Mouse (Mus musculus) CH12.LX (cell line): ENCODE results near the gene Figla. TPM values are rescaled to one million over a fixed set of nuclear protein-coding genes. Genes with fewer than 3 reads are reported as not detected.

ENCODE experiments used
- DNase-seq: peaks from one replicate; pipeline ENCODE4 v3.0.0-alpha.2; 2013; ENCODE audit errors: extremely low read depth
- H3K27ac ChIP-seq: 2 replicates; pipeline ENCODE4 v1.5.1; 2012; ENCODE audit warnings: low read depth, mild to moderate bottlenecking, control low read depth, moderate library complexity; ENCODE audit not compliant: insufficient read depth
- H3K27me3 ChIP-seq: replicated peaks from 2 replicates; pipeline ENCODE3; 2012; ENCODE audit warnings: inconsistent platforms
- H3K36me3 ChIP-seq, 2 experiments: replicated peaks in 1 of 2; 2 replicates each; pipeline versions ENCODE3 to v1.6.1; 2012; ENCODE audit warnings: inconsistent platforms in 1 of 2, low read length in 1 of 2, mild to moderate bottlenecking in 1 of 2, mixed read lengths in 1 of 2, moderate library complexity in 1 of 2; ENCODE audit not compliant: control insufficient read depth in 1 of 2, insufficient read depth in 1 of 2
- H3K4me1 ChIP-seq, 2 experiments: 2 replicates each; pipeline ENCODE4 v1.6.1; 2012; ENCODE audit warnings: inconsistent platforms in 1 of 2, moderate library complexity in 1 of 2; ENCODE audit not compliant: insufficient read depth in 2 of 2, control insufficient read depth in 1 of 2
- H3K4me2 ChIP-seq: 2 replicates; pipeline ENCODE4 v1.6.1; 2012; ENCODE audit warnings: low read depth, mild to moderate bottlenecking, control low read depth; ENCODE audit not compliant: poor library complexity, insufficient read depth, severe bottlenecking
- H3K4me3 ChIP-seq, 3 experiments: fragments of 150-350 bp in 1 of 3; sonication (generic) in 1 of 3; replicated peaks in 1 of 3; 2 replicates each; pipeline versions ENCODE3 to v1.5.1; 2011 to 2012; ENCODE audit warnings: low read depth in 2 of 3, low read length in 2 of 3, mild to moderate bottlenecking in 2 of 3, moderate library complexity in 2 of 3, control low read depth in 1 of 3, improper control_type of control experiment in 1 of 3, inconsistent platforms in 1 of 3, mixed read lengths in 1 of 3; ENCODE audit not compliant: poor library complexity in 1 of 3
- H3K79me2 ChIP-seq: replicated peaks from 2 replicates; pipeline ENCODE4 v1.6.1; 2012; ENCODE audit warnings: mild to moderate bottlenecking, moderate library complexity; ENCODE audit not compliant: control insufficient read depth, poor library complexity, insufficient read depth, severe bottlenecking; ENCODE audit errors: extremely low read depth
- H3K9ac ChIP-seq: 2 replicates; pipeline ENCODE4 v1.6.1; 2012; ENCODE audit warnings: low read depth, mild to moderate bottlenecking, control low read depth, moderate library complexity; ENCODE audit not compliant: insufficient read depth
- H3K9me3 ChIP-seq: replicated peaks from 2 replicates; pipeline ENCODE3; 2012; ENCODE audit warnings: low read length, inconsistent platforms, mixed read lengths
- BHLHE40 ChIP-seq: IDR thresholded peaks from 2 replicates; pipeline ENCODE4 v1.6.1; 2011; ENCODE audit warnings: mild to moderate bottlenecking, low read depth, low read length, improper control_type of control experiment
- CHD1 ChIP-seq: IDR thresholded peaks from 2 replicates; pipeline ENCODE4 v1.6.1; 2012; ENCODE audit warnings: low read depth, low read length, improper control_type of control experiment, inconsistent platforms
- ELF1 ChIP-seq: IDR thresholded peaks from 2 replicates; pipeline ENCODE4 v1.6.1; 2014; ENCODE audit warnings: low read depth, mild to moderate bottlenecking, inconsistent platforms, low read length, improper control_type of control experiment
- ETS1 ChIP-seq: conservative IDR thresholded peaks from 2 replicates; pipeline ENCODE4 v1.6.1; 2012; ENCODE audit warnings: low read depth, mild to moderate bottlenecking, inconsistent platforms, low read length, improper control_type of control experiment, moderate library complexity
- IRF4 ChIP-seq: IDR thresholded peaks from 2 replicates; pipeline ENCODE4 v1.6.1; 2014; ENCODE audit warnings: low read depth, mild to moderate bottlenecking, inconsistent platforms, low read length, improper control_type of control experiment
- JUN ChIP-seq: IDR thresholded peaks from 2 replicates; pipeline ENCODE4 v1.6.1; 2011; ENCODE audit warnings: low read depth, mild to moderate bottlenecking, low read length, improper control_type of control experiment, moderate library complexity; ENCODE audit not compliant: insufficient read depth
- JUND ChIP-seq: conservative IDR thresholded peaks from 2 replicates; pipeline ENCODE4 v1.6.1; 2011; ENCODE audit warnings: low read depth, low read length, improper control_type of control experiment
- KAT2A ChIP-seq: IDR thresholded peaks from 2 replicates; pipeline ENCODE4 v1.6.1; 2012; ENCODE audit warnings: low read length, improper control_type of control experiment, inconsistent platforms; ENCODE audit not compliant: insufficient replicate concordance
- MAX ChIP-seq: IDR thresholded peaks from 2 replicates; pipeline ENCODE4 v1.6.1; 2011; ENCODE audit warnings: low read length, improper control_type of control experiment
- MAZ ChIP-seq: IDR thresholded peaks from 2 replicates; pipeline ENCODE4 v1.6.1; 2012; ENCODE audit warnings: low read depth, mild to moderate bottlenecking, inconsistent platforms, low read length, improper control_type of control experiment, moderate library complexity
- MEF2A ChIP-seq: IDR thresholded peaks from 2 replicates; pipeline ENCODE4 v1.6.1; 2014; ENCODE audit warnings: low read depth, mild to moderate bottlenecking, inconsistent platforms, low read length, improper control_type of control experiment, borderline replicate concordance
- MYC ChIP-seq: IDR thresholded peaks from 2 replicates; pipeline ENCODE4 v1.6.1; 2011; ENCODE audit warnings: low read depth, mild to moderate bottlenecking, improper control_type of control experiment, low read length
- NELFE ChIP-seq: IDR thresholded peaks from 2 replicates; pipeline ENCODE4 v1.6.1; 2011; ENCODE audit warnings: low read depth, low read length, improper control_type of control experiment
- NRF1 ChIP-seq: IDR thresholded peaks from 2 replicates; pipeline ENCODE4 v1.6.1; 2014; ENCODE audit warnings: low read depth, mild to moderate bottlenecking, inconsistent platforms, low read length, improper control_type of control experiment, moderate library complexity
- SIN3A ChIP-seq: IDR thresholded peaks from 2 replicates; pipeline ENCODE4 v1.6.1; 2012; ENCODE audit warnings: low read length, improper control_type of control experiment, inconsistent platforms
- SMC3 ChIP-seq: IDR thresholded peaks from 2 replicates; pipeline ENCODE4 v1.6.1; 2011; ENCODE audit warnings: low read depth, low read length, improper control_type of control experiment
- TBP ChIP-seq: conservative IDR thresholded peaks from 2 replicates; pipeline ENCODE4 v1.6.1; 2011; ENCODE audit warnings: low read depth, low read length, improper control_type of control experiment
- TCF12 ChIP-seq: IDR thresholded peaks from 2 replicates; pipeline ENCODE4 v1.6.1; 2014; ENCODE audit warnings: low read depth, mild to moderate bottlenecking, inconsistent platforms, low read length, improper control_type of control experiment
- UBTF ChIP-seq: IDR thresholded peaks from 2 replicates; pipeline ENCODE4 v1.6.1; 2012; ENCODE audit warnings: low read depth, mild to moderate bottlenecking, inconsistent platforms, low read length, improper control_type of control experiment, moderate library complexity
- USF1 ChIP-seq: IDR thresholded peaks from 2 replicates; pipeline ENCODE4 v1.6.1; 2014; ENCODE audit warnings: low read depth, mild to moderate bottlenecking, inconsistent platforms, low read length, improper control_type of control experiment
- USF2 ChIP-seq: conservative IDR thresholded peaks from 2 replicates; pipeline ENCODE4 v1.6.1; 2011; ENCODE audit warnings: low read depth, low read length, improper control_type of control experiment
- ZC3H11A ChIP-seq: IDR thresholded peaks from 2 replicates; pipeline ENCODE4 v1.6.1; 2012; ENCODE audit warnings: low read depth, mild to moderate bottlenecking, inconsistent platforms, low read length, improper control_type of control experiment
- ZKSCAN1 ChIP-seq: IDR thresholded peaks from 2 replicates; pipeline ENCODE4 v1.6.1; 2012; ENCODE audit warnings: low read depth, inconsistent platforms, low read length, improper control_type of control experiment, borderline replicate concordance
- ZMIZ1 ChIP-seq: IDR thresholded peaks from 2 replicates; pipeline ENCODE4 v1.6.1; 2012; ENCODE audit warnings: low read depth, mild to moderate bottlenecking, inconsistent platforms, low read length, improper control_type of control experiment
- dilution Hi-C: fragments of 300-500 bp; cut with MboI; formaldehyde crosslinking; loops from 2 replicates; pipeline ENCODE4 v1.14.3; 2020; ENCODE audit warnings: low sequenced_read_pairs; ENCODE audit not compliant: extremely low pct_unique_long_range_greater_than_20kb, extremely low pct_ligation_motif_present
- in situ Hi-C: fragments of 300-500 bp; cut with MboI; formaldehyde crosslinking; loops from 3 replicates; pipeline ENCODE4 v1.14.3; 2019; ENCODE audit warnings: low sequenced_read_pairs, low pct_ligation_motif_present, low pct_unique_long_range_greater_than_20kb, mixed read lengths
- polyA plus RNA-seq: library from polyadenylated mRNA; unstranded; fragments of >175 nt; gene quantifications from 2 replicates; pipeline ENCODE4 v1.2.1, GENCODE M21; 2012; ENCODE audit warnings: low read depth; ENCODE audit not compliant: insufficient read length
- total RNA-seq, 2 experiments: library from RNA; depleted of rRNA; stranded (reverse); fragments of 300-350 nt in 1 of 2; fragments of >200 nt in 1 of 2; gene quantifications; 2 replicates each; pipeline ENCODE4 v1.2.3; 2012 to 2014

Gene Figla
- total and polyA plus RNA-seq, 3 experiments, result not detected

GRCm38 (mm10) chr6:86066727-86067126, 50.8 kb downstream of the Figla start:
- no peak overlapping the region for H3K4me2 ChIP-seq
- in situ Hi-C loops, result no loop called here

GRCm38 (mm10) chr6:86067145-86067544, 51.2 kb downstream of the Figla start:
- dilution Hi-C loops, result no loop called here
- no peak overlapping the region for H3K27ac ChIP-seq
- in situ Hi-C loops, result no loop called here
- H3K36me3 ChIP-seq, result no peaks in the 10 kb centered on the region
- no peak overlapping the region for H3K9ac ChIP-seq
- H3K4me2 ChIP-seq, result no peak overlapping the region
- H3K27me3 ChIP-seq, result peaks cover 56% of the 10 kb centered on the region
- H3K79me2 ChIP-seq, result no peaks in the 10 kb centered on the region
- no peak overlapping the region for H3K4me3 ChIP-seq
- DNase-seq, result no peak
- H3K4me1 ChIP-seq, result no peaks in the 10 kb centered on the region
- TF ChIP-seq TBP, result no peak
- no peaks in the 10 kb centered on the region for H3K9me3 ChIP-seq

More at GRCm38 (mm10) chr6:86066727-86067126, 50.8 kb downstream of the Figla start:
- H3K9ac ChIP-seq, result no peak overlapping the region
- no peaks in the 10 kb centered on the region for H3K36me3 ChIP-seq
- H3K27me3 ChIP-seq, result peaks cover 52% of the 10 kb centered on the region
- no peaks in the 10 kb centered on the region for H3K4me1 ChIP-seq
- no peaks in the 10 kb centered on the region for H3K9me3 ChIP-seq
- no peak for DNase-seq
- dilution Hi-C loops, result no loop called here
- TF ChIP-seq ELF1 (no peak), MEF2A (no peak), USF2 (no peak), USF1 (no peak), ETS1 (no peak), MAZ (no peak), MAX (no peak), TBP (no peak), IRF4 (no peak), NELFE (no peak), ZKSCAN1 (no peak), MYC (no peak)
- no peak overlapping the region for H3K27ac ChIP-seq
- no peak overlapping the region for H3K4me3 ChIP-seq
- H3K79me2 ChIP-seq, result no peaks in the 10 kb centered on the region

GRCm38 (mm10) chr6:86069009-86069408, 53.0 kb downstream of the Figla start:
- Histone ChIP-seq H3K79me2 (no peaks in the 10 kb centered on the region), H3K4me3 (no peak overlapping the region), H3K27ac (no peak overlapping the region), H3K9ac (no peak overlapping the region), H3K4me2 (no peak overlapping the region), H3K27me3 (peaks cover 72% of the 10 kb centered on the region), H3K9me3 (no peaks in the 10 kb centered on the region), H3K36me3 (no peaks in the 10 kb centered on the region), H3K4me1 (no peaks in the 10 kb centered on the region)
- in situ Hi-C loops (no loop called here), dilution Hi-C loops (no loop called here)
- no peak for DNase-seq
- TF ChIP-seq USF2, result no peak
- TF ChIP-seq MAX, result no peak
- TF ChIP-seq ZC3H11A, result no peak
- TF ChIP-seq JUND, result no peak
- no peak for TF ChIP-seq ETS1
- no peak for TF ChIP-seq JUN
- no peak for TF ChIP-seq TCF12
- TF ChIP-seq MAZ, result no peak
- no peak for TF ChIP-seq SMC3
- TF ChIP-seq ZMIZ1, result no peak
- TF ChIP-seq CHD1, result no peak
- TF ChIP-seq UBTF, result no peak
- no peak for TF ChIP-seq BHLHE40
- no peak for TF ChIP-seq TBP
- no peak for TF ChIP-seq SIN3A
- TF ChIP-seq KAT2A, result no peak
- TF ChIP-seq NRF1, result no peak
